8 mouse cellular contexts compared by ENCODE assay signal in genomic region chr15:70920862-70921261, GRCm38 (mm10).
DNase-seq lines count a peak whose midpoint lies in the region; ATAC-seq and TF ChIP-seq lines count a peak whose summit lies in the region.

No protein-coding gene starts in this region.

- no peak overlapping the region for H3K4me3 ChIP-seq in forebrain, embryonic 14.5 days (ENCODE audit: low read depth, low read length)
- no peak overlapping the region for H3K4me3 ChIP-seq in kidney, postnatal 0 days (replicated peaks; ENCODE audit: low read depth, low read length)
- no peak overlapping the region for H3K4me3 ChIP-seq in limb, embryonic 13.5 days

- H3K4me2 ChIP-seq in forebrain, embryonic 14.5 days (ENCODE audit: low read length) = no peak overlapping the region
- no peak overlapping the region for H3K4me2 ChIP-seq in kidney, postnatal 0 days (ENCODE audit: low read length)
- H3K4me2 ChIP-seq in limb, embryonic 13.5 days (replicated peaks) = no peak overlapping the region

- H3K9me3 ChIP-seq in forebrain, embryonic 14.5 days (replicated peaks; ENCODE audit: control insufficient read depth, low read length) = no peaks in the 10 kb centered on the region
- H3K9me3 ChIP-seq in kidney, postnatal 0 days (replicated peaks; ENCODE audit: low read length) = no peaks in the 10 kb centered on the region
- no peaks in the 10 kb centered on the region for H3K9me3 ChIP-seq in limb, embryonic 13.5 days

- no peak overlapping the region for H3K9ac ChIP-seq in forebrain, embryonic 14.5 days (ENCODE audit: low read length)
- H3K9ac ChIP-seq in kidney, postnatal 0 days (ENCODE audit: low read depth, low read length) = no peak overlapping the region
- H3K9ac ChIP-seq in limb, embryonic 13.5 days = no peak overlapping the region

- 45% methylated on average over 2 of the region's 2 CpGs for WGBS in forebrain, embryonic 14.5 days
- 42% methylated on average over 2 of the region's 2 CpGs for WGBS in kidney, postnatal 0 days
- WGBS in limb, embryonic 13.5 days = 45% methylated on average over 2 of the region's 2 CpGs

- H3K36me3 ChIP-seq in forebrain, embryonic 14.5 days (ENCODE audit: control insufficient read depth, insufficient read depth, low read length) = no peaks in the 10 kb centered on the region
- no peaks in the 10 kb centered on the region for H3K36me3 ChIP-seq in kidney, postnatal 0 days (ENCODE audit: insufficient read depth, low read length)
- no peaks in the 10 kb centered on the region for H3K36me3 ChIP-seq in limb, embryonic 13.5 days

- peak; percentile 87 for ATAC-seq in forebrain, embryonic 14.5 days
- ATAC-seq in kidney, postnatal 0 days (replicated peaks; ENCODE audit: low FRiP score, low read depth) = no peak
- peak; percentile 71 for ATAC-seq in limb, embryonic 13.5 days (ENCODE audit: low FRiP score, low read depth)

- H3K27ac ChIP-seq in forebrain, embryonic 14.5 days (ENCODE audit: low read depth, low read length) = no peak overlapping the region
- H3K27ac ChIP-seq in kidney, postnatal 0 days = no peak overlapping the region
- H3K27ac ChIP-seq in limb, embryonic 13.5 days = no peak overlapping the region

- DNase-seq in thymus, postnatal 0 days (ENCODE audit: low spot score) = peak; percentile 16
- DNase-seq in thymus, postnatal 36 days = no peak
- peak; percentile 84 for DNase-seq in brain, adult 2 months (ENCODE audit: low read depth, low spot score)
- peak; percentile 90 for DNase-seq in forebrain, embryonic 14.5 days (ENCODE audit: low spot score)
- DNase-seq in kidney, postnatal 0 days (ENCODE audit: low spot score) = peak; percentile 59
- peak; percentile 45 for DNase-seq in right cerebral cortex, adult 18-20 months
- DNase-seq in gastrocnemius, adult 8-10 months (ENCODE audit: low spot score in 2 of 2) = no peak

- no peaks in the 10 kb centered on the region for H3K27me3 ChIP-seq in forebrain, embryonic 14.5 days (replicated peaks; ENCODE audit: control insufficient read depth, insufficient read depth, low read length)
- H3K27me3 ChIP-seq in kidney, postnatal 0 days (ENCODE audit: insufficient read depth, low read length) = no peaks in the 10 kb centered on the region
- H3K27me3 ChIP-seq in limb, embryonic 13.5 days = no peaks in the 10 kb centered on the region

- H3K4me1 ChIP-seq in forebrain, embryonic 14.5 days (ENCODE audit: control insufficient read depth, insufficient read depth, low read length) = no peaks in the 10 kb centered on the region
- H3K4me1 ChIP-seq in kidney, postnatal 0 days (replicated peaks; ENCODE audit: insufficient read depth, low read length) = no peaks in the 10 kb centered on the region
- H3K4me1 ChIP-seq in limb, embryonic 13.5 days = no peaks in the 10 kb centered on the region

- TF ChIP-seq CTCF in kidney, postnatal 0 days (IDR thresholded peaks at IDR 0.05; ENCODE audit: low read depth) = peak; percentile 82

Comparison
In these comparisons a context has a peak if more than half of its experiments do, and no peak if none do; other contexts are left out.
1. DNase-seq: peak in thymus, postnatal 0 days (single experiment), brain, adult 2 months (single experiment), forebrain, embryonic 14.5 days (single experiment), kidney, postnatal 0 days (single experiment) and right cerebral cortex, adult 18-20 months (single experiment); none in thymus, postnatal 36 days (0 of 2) and gastrocnemius, adult 8-10 months (0 of 2).